Mouse (Mus musculus) monocyte, adult 59 days (primary cell): Measurements from ENCODE around the gene Edf1. TPM values are rescaled to one million over a fixed set of nuclear protein-coding genes. Genes with fewer than 3 reads are reported as not detected.

ENCODE experiments used
- total RNA-seq, 2 experiments: library from RNA; stranded (reverse); gene quantifications; one replicate each; pipeline ENCODE4 v1.2.4; 2023

Edf1 gene
- total RNA-seq = 100 to 1,000 TPM; 117 to 141 TPM

DNA sequence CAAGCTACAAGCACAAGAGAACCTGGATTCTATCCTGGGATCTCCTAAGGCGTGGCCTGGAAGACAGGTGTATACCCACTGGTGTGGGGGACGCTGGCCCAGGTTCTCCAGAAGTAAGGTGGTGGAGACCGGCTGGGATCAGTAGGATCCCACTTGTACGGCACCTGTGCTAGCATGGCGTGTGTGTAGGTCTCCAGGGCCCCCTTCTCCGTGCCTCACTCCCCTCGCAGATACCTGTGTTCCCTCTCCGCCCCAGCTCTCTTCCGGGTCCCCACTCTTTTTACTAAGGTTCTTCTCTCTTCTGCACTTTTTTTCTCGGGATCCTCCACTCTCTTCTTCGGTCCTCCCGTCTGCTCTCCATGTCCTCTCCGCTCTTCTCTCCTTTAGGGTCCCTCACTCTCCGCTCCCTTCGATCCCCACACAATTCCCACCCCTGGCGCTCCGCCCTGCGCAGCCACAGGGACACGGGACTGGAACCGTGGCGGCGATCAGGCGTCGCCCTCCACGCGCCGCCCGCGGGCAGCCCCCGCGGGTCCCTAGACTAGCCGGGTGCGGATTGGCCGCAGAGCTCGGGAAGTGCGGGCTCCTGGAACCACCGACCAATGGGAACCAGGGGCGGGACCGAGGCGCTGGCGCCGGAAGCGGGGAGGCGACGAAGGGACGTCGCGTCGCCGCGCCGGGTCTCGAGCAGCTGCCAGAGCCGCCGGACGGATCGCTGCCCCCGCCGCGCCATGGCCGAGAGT is at the start of gene Edf1:
Gene Edf1, plus strand, starts transcription at position 627 of the 743 bp plus-strand sequence.

GRCm38 (mm10) chr2:25546811-25547491 is 10.7 kb upstream of the Edf1 start, which contains the start of gene Traf2:
TSS of gene Traf2 (minus strand) at chr2:25546940.

GRCm38 (mm10) chr2:25574579-25575431 is 17.2 kb downstream of the Edf1 start, which contains the start of the genes Mamdc4 and Phpt1:
TSS of gene Mamdc4 (minus strand) at chr2:25574845.
TSS of gene Phpt1 (minus strand) at chr2:25575224.

GRCm38 (mm10) chr2:25581294-25581864 is 23.7 kb downstream of the Edf1 start, which contains the start of gene Ajm1:
TSS of gene Ajm1 (minus strand) at chr2:25581757.

GRCm38 (mm10) chr2:25607761-25608622 is 50.3 kb downstream of the Edf1 start, which contains the start of gene Rabl6:
TSS of gene Rabl6 (minus strand) at chr2:25608521.

Other genes with a start within 250 kb of the Edf1 start
- not detected for gene Grin1, start 238.7 kb upstream of the Edf1 start, total RNA-seq
- 10 to 100 TPM; 33.9 to 41.6 TPM for gene Man1b1, start 225.5 kb upstream of the Edf1 start, total RNA-seq
- 10 to 100 TPM; 25.9 to 31.9 TPM for gene Dpp7, start 201.5 kb upstream of the Edf1 start, total RNA-seq
- gene Uap1l1, start 192.2 kb upstream of the Edf1 start, total RNA-seq = 10 to 100 TPM; 24.7 to 30.9 TPM
- not detected for gene Sapcd2, start 185.5 kb upstream of the Edf1 start, total RNA-seq
- not detected for gene Entpd2, start 162.0 kb upstream of the Edf1 start, total RNA-seq
- not detected for gene Npdc1, start 158.5 kb upstream of the Edf1 start, total RNA-seq
- gene Fut7, start 134.6 kb upstream of the Edf1 start, total RNA-seq = 10 to 100 TPM; 15.6 to 17.3 TPM
- gene Abca2, start 129.1 kb upstream of the Edf1 start, total RNA-seq = 10 to 100 TPM; 35.3 to 36.1 TPM
- not detected for gene Clic3, start 101.0 kb upstream of the Edf1 start, total RNA-seq
- gene Paxx, start 96.8 kb upstream of the Edf1 start, total RNA-seq = 10 to 100 TPM; 24.0 to 34.2 TPM
- gene Ptgds, start 87.8 kb upstream of the Edf1 start, total RNA-seq = not detected
- not detected for gene Lcn12, start 63.9 kb upstream of the Edf1 start, total RNA-seq
- 10 to 100 TPM; 53.7 to 55.4 TPM for gene Fbxw5, start 57.1 kb upstream of the Edf1 start, total RNA-seq
- gene C8g, start 56.1 kb upstream of the Edf1 start, total RNA-seq = 1 to 10 TPM in 1 of 2 experiments, not detected in 1; 1.0 TPM
- 10 to 100 TPM; 26.9 to 27.7 TPM for gene Traf2, start 10.9 kb upstream of the Edf1 start, total RNA-seq
- 1 to 10 TPM; 1.4 to 1.7 TPM for gene Mamdc4, start 17.0 kb downstream of the Edf1 start, total RNA-seq
- 1 to 10 TPM; 6.0 to 7.4 TPM for gene Phpt1, start 17.4 kb downstream of the Edf1 start, total RNA-seq
- 1 to 10 TPM; 2.2 to 3.5 TPM for gene Ajm1, start 23.9 kb downstream of the Edf1 start, total RNA-seq
- gene Rabl6, start 50.7 kb downstream of the Edf1 start, total RNA-seq = 10 to 100 TPM; 72.6 to 82.4 TPM
- not detected for gene Ccdc183, start 59.8 kb downstream of the Edf1 start, total RNA-seq
- 10 to 100 TPM; 21.2 to 22.8 TPM for gene Tmem141, start 64.2 kb downstream of the Edf1 start, total RNA-seq
- gene Fcna, start 70.2 kb downstream of the Edf1 start, total RNA-seq = 100 to 1,000 TPM; 205 to 232 TPM
- gene Lcn8, start 95.3 kb downstream of the Edf1 start, total RNA-seq = not detected
- gene Lcn5, start 100.1 kb downstream of the Edf1 start, total RNA-seq = not detected
- not detected for gene Lcn6, start 118.9 kb downstream of the Edf1 start, total RNA-seq
- not detected for gene Lcn10, start 124.9 kb downstream of the Edf1 start, total RNA-seq
- not detected for gene Obp2a, start 142.2 kb downstream of the Edf1 start, total RNA-seq
- 10 to 100 TPM; 15.9 to 20.1 TPM for gene Bmyc, start 148.9 kb downstream of the Edf1 start, total RNA-seq
- gene Obp2b, start 179.2 kb downstream of the Edf1 start, total RNA-seq = not detected
- gene Lcn3, start 207.7 kb downstream of the Edf1 start, total RNA-seq = not detected
- not detected for gene Lcn11, start 219.2 kb downstream of the Edf1 start, total RNA-seq
- not detected for gene Gm13539, start 224.4 kb downstream of the Edf1 start, total RNA-seq